Mouse (Mus musculus) CD4-positive, CD25-positive, alpha-beta regulatory T cell, adult 2 months (primary cell): ENCODE data around the gene Fndc11.

Experiments
- DNase-seq: peaks from one replicate; pipeline ENCODE4 v3.0.0-alpha.2; 2012; ENCODE audit warnings: low read depth, low spot score

Fndc11 gene

DNA sequence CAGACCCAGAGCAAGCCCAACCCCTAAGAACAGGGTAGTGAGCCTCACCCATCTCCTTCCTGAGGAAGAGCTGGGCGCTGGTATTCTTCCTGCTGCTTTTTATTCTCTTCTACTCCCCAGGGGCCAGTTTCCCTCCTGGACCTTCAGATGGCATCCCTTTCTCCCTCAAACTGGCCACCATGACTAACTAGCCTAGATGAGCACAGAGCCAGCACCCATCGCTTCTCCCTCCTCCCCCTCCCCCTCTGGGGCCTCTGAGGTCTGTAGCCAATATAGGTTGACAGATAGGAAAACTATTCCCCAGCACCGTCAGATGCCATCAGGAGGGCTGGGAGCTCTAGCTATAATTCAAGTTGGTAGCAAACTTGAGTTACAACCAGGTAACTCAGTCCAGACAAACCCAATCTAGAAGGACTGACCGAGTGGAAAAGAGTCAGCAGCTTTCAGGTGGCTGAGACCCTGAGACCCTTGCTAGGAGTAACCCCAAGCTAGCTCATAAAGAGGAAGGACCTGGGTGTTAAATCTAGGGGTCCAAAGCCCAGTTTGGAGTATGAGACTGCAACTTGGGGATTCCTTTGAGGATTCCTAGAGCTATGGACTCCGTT is 830 bp upstream of the Fndc11 start:
- no peak for DNase-seq

GRCm38 (mm10) chr2:181220361-181220760 is 548 bp downstream of the Fndc11 start:
- DNase-seq = no peak

DNA sequence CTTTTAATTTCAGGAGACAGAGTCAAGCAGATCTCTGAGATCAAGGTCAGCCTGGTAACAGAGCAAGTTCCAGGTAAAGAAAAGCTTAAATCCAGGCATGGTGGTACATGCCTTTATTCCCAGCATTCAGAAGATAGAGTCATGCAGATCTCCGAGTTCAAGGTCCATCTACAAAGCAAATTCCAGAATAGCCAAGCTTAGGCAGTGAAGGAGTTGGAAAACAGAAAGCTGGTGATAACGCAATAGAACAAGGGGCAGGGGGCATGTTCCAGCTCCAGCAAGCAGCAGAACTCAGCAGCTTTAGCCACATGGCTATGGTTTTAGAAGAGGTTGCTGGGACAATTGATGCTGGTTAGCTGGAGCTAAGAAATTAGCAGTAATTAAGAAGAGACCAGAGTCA is 5.2 kb downstream of the Fndc11 start:
- no peak for DNase-seq

DNA sequence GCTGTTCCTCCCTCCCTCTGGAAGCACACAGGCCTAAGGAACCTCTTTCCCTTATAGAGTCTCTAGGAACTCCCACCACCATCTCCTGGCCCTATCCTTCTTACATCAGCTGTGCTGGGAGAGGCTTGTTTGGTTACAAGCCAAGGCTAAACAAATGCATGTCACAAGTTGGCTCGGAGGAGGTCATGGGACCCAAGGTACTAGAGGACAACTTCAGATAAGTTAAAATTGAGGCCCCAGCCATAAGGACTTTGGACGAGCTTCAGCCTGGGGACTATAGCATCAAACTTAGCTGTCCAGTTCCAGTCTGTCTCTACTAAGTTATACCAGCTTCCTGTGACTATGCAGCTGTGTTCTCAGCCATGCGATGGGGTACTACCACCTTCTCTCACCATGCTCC is 7.3 kb downstream of the Fndc11 start:
- DNase-seq = no peak

- DNase-seq = no peak
Measured at GRCm38 (mm10) chr2:181228335-181228734, 8.5 kb downstream of the Fndc11 start.

DNA sequence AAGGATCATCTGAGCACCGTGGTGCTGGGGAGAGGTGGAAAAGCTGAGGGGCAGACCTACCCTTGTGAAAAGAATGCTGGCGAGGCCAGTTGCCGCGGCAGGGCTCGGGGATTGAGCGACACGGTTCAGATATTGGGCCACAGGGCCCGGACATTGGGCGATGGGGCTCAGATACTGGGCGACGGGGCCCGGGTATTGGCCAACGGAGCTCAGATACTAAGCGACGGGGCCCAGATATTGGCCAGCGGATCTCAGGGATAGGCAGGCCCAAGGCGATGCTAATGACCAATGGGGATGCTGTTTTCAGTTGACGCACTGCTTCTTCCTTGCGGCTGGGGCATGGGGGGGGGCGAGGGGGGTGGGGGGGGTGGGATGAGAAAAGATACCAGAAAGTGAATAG is 11.4 kb downstream of the Fndc11 start:
- no peak for DNase-seq

- no peak for DNase-seq
Measured at GRCm38 (mm10) chr2:181233443-181233842, 13.6 kb downstream of the Fndc11 start.

DNA sequence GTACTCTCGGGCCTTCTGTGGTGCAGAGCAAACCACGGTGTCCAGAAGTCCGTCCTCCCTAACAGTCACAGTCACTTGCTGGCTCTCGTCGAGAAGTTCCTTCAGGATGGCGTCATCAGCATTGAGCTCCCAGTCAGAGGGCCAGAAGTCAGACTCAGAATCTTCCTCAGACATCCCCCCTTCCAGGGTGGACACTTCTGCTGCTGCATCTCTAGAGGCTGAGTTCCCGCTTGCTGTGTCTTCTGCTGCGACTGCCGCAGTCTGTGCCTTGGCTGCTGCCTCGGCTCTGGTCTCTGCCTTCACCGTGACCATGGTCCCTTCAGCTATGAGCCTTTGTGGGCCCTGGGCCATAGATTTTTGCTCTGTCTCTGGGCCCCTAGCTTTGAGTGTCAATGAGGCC is 14.9 kb downstream of the Fndc11 start:
- DNase-seq = no peak

GRCm38 (mm10) chr2:181235681-181236566 is 16.1 kb downstream of the Fndc11 start:
- no peak for DNase-seq

DNA sequence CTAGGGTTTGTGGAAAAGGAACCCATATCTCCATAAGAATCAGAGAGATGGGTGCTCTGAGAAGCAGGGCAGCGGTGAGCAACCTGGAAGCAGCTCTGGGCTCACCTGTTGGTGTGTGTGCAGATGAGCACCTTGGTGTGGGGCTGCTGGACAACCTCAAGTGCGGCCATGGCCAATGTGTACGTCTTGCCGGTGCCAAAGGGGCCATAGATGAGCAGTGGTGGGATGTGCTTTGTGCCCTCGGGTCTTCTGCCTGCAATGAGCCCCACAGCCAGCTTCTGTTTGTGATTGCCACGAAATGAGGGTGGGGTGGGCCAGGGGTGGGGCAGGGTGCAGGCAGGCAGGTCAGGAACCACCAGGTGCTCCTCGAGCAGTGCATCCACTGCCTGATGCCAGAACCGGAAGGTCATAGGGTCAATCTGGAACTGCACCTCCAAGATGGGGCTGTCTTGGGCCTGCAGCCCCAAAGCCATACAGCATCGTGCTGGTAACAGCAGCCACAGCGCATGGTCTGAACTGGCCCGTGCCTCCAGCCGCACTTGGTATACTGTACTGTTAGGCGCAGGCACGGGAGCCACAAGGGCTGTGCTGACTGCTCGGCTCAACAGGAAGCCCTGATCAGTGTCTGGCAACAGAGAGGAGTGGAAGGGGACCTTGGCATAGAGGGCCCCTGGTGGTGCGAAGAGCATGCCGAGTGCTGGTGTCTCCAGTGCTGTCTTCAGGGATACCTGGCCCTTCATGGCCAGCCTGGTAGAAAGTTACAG is 17.6 kb downstream of the Fndc11 start:
- no peak for DNase-seq

- no peak for DNase-seq
Measured at GRCm38 (mm10) chr2:181238091-181238610, 18.3 kb downstream of the Fndc11 start.

DNA sequence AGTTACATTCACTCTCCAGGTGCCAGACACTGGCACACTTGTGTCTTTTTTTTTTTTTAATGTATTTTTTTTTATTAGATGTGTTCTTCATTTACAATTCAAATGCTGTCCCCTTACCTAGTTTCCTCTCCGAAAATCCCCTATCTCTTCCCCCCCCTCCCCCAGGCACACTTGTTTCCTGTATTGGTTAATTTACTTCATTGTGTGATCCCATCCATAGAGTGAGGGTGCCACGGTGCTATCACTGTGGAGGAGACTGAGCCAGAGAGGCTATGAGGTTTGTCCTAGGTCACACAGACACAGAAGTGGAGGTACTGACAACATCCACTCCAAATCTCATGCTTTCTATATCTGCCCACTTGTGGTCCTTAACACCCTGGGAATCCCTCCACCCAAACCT is 19.0 kb downstream of the Fndc11 start:
- DNase-seq = no peak

DNA sequence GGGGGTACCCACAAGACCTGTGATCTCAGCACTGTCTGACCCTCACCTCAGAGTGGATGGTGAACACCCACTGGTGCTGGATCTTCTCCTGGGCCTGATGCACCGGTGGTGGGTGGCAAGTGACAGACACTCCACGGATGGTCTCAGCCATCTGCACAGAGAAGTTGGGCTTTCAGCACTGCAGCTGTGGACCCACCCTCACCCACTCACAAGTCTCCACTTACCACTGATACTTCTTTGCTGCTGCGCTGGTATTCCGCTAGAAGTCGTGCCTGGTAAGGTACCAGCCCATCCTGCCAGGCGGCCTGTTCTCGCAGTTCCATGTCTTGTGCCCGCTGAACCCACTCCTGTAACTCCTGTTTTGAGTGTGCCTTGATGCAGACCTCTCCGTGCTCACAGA is 19.4 kb downstream of the Fndc11 start:
- DNase-seq = no peak

GRCm38 (mm10) chr2:181240806-181241440 is 21.1 kb downstream of the Fndc11 start:
- DNase-seq = no peak

GRCm38 (mm10) chr2:181241602-181242313 is 21.9 kb downstream of the Fndc11 start, which contains the start of gene Helz2:
Gene Helz2 (minus strand): TSS chr2:181242027.
- DNase-seq = peak; percentile 91

DNA sequence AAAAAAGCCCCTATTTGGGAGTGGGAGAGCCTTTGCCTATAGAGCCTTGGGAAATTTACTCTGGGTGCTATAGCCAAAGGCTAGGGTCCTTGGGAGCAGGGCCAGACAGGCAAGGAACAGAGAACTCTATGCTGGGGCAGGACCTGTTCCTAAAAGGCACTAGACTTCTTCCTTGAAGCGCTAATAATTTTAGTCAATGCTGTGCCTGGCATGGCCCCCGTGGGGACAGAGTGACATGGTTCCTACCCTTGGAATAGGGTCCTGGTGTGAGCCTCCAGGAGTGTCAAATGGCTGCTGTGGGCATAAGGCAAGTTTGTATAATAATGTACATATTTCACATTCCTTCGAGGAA is 22.5 kb downstream of the Fndc11 start:
- no peak for DNase-seq

DNA sequence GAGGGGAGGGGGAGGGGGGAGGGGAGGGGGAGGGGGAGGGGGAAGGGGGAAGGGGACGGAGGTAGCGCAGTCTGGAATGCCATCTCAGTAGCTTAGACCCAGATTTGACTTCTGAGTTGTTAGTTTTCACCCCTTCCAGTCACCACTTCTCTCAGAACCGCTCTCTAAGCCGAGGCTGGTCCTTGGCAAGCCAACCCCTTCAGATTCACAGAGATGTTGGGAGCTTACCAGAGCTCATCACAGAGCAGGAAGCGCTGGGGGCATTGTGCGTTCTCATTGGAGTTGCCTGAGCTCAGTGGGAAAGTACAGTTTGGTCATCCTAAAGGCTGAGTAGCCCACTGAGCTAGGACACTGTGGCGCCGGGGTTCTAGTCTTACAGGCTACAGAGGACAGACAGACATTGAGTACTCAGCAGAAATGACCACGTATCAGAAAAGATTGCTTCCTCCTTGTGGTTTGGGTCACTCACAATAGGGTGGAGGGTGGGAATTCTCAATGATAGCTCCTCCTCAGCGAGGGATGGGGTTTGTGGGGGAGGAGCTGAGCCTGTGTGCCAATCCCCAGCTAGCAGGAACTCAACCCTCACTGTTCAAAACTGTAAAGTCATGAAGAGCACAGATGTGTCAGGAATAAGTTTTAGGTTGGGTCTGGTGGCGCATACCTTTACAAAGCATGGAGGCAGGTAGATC is 24.0 kb downstream of the Fndc11 start:
- peak; percentile 32 for DNase-seq

DNA sequence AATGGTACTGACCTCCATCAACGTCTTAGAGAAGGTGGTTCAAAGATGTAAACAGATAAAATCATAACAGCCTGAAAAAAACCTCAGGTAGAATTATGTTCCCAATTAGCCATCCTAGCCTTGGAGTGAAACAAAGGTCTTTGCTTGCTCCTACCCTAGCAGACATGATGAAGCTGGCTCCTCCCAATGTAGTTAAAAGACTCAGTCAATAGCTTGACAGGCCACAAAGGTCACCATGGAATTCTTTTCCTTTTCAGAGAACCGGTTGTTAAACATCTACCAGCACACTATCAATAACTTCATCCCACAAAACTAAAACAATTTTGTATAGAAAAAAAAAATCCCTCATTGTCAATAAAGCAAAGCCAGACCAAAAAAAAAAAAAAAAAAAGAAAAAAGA is 25.2 kb downstream of the Fndc11 start:
- no peak for DNase-seq

DNA sequence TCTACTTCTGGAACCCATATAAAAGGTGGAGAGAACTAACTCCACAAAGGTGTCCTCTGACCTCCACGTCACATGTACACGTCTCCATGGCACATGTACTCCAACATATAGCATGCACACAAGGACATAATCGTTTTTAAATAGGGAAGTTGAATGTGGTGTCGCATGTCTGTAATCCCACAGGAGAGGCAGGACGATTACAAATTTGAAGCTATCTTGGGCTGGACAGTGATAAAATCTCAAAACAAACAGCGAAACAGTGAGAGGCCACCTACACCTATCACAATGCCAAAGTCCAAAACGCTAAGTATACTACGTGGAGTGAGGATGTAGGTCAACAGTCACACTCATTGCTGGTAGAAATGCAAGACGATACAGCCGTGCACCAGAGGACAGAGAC is 29.4 kb downstream of the Fndc11 start:
- DNase-seq = no peak

DNA sequence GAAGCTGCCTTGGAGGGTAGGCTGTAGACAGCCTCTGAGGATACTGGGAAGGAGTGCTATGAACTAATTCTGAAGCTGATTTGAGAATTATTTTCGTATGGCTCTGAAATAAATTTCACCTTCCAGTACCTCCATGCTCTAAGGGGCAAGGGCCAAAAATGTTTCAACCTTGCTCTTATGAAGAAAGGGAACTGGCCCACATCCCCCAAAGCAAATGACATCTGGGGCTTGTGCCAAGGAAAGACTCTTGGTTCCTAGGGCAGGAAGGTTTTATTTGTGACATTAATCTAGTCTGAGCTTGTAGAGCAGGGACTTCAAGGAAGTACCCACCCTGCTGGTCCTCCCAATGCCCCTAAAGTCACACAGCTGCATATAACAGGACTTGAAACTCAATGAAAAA is 32.0 kb downstream of the Fndc11 start:
- DNase-seq = no peak

DNA sequence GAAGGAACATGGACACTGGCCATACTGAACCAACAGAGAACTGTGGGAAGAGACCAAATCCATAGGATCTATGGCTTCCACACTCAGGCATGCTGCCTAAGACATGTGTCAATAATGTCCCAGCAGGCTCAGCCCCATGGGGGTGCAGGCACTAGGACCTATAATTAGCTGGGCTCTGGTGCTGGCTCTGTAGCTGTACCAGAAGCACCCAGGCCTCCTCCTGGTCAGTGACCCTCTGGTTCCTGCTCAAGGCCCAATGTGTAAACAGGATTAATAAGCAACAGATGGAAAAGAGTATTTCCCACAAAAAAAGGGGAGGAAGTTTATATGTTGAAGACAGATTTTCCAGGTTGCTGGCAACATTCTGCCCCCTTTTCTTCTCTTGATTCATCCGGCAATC is 33.4 kb downstream of the Fndc11 start:
- no peak for DNase-seq
